Mouse (Mus musculus) brain, embryonic 14.5 days (tissue): ENCODE results near the gene Nostrin.

Experiments
- CTCF ChIP-seq: fragments of 200-500 bp; IDR thresholded peaks from 2 replicates; pipeline ENCODE4 v1.5.1; 2012; ENCODE audit warnings: inconsistent platforms, mild to moderate bottlenecking, moderate library complexity, borderline replicate concordance; ENCODE audit not compliant: insufficient read depth, insufficient read length; ENCODE audit errors: extremely low read depth
- POLR2A ChIP-seq: fragments of 200-500 bp; IDR thresholded peaks from 2 replicates; pipeline ENCODE4 v1.6.1; 2012; ENCODE audit warnings: mild to moderate bottlenecking, inconsistent platforms, borderline replicate concordance; ENCODE audit not compliant: poor library complexity, insufficient read depth, insufficient read length, severe bottlenecking; ENCODE audit errors: extremely low read depth

- TF ChIP-seq CTCF (no peak), POLR2A (no peak)
These were observed 23.3 kb downstream of the Nostrin start for GRCm38 (mm10) chr2:69158907-69159306.
